Mouse (Mus musculus) adrenal gland, adult 10 weeks (tissue): ENCODE data around the gene Xcr1. TPM values are rescaled to one million over a fixed set of nuclear protein-coding genes. Genes with fewer than 3 reads are reported as not detected.

Experiments
- polyA plus RNA-seq: library from polyadenylated mRNA; stranded (reverse); fragments of 350-450 nt; fragmentation: Illumina TruSeq; extraction: RNeasy Lipid Tissue Mini Kit (QIAGEN cat#74804); gene quantifications from one replicate; pipeline ENCODE4 v1.2.3, GENCODE M21; 2014; ENCODE audit warnings: low read depth, low replicate concordance

Xcr1 gene
- 0.35 TPM for polyA plus RNA-seq

GRCm38 (mm10) chr9:123861929-123862328 lies at the start of gene Xcr1:
Xcr1 (minus strand) TSS chr9:123862029.

GRCm38 (mm10) chr9:123851713-123852448 lies 9.9 kb downstream of the Xcr1 start, which contains the start of gene Fyco1:
Fyco1 (minus strand) TSS chr9:123851899.

DNA sequence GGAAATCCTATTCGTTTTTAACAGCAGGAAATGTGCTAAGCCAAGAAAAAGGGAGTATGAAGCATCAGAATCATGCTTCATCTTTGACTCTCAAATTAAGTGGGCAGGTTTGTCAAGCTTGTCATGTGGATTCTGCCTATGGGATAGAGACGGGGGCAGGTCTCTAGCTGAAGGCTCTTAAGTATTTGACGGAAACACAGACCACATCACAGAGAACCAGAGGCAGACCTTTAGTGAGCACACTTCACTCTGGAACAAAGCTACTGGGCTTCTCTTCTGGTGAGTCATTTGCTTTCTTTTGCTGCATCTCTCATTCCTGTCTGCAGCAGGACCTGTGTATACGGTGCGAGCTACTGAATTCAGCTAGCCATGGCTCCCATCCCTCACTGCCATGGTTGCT lies 55.6 kb downstream of the Xcr1 start, which contains the start of gene Cxcr6:
TSS of gene Cxcr6 (plus strand) at position 209 of the 400 bp plus-strand sequence.

Other genes with a start within 250 kb of the Xcr1 start
- gene Slc6a20b, start 229.5 kb downstream of the Xcr1 start, polyA plus RNA-seq = not detected
- 0.23 TPM for gene Ccr9, start 183.6 kb downstream of the Xcr1 start, polyA plus RNA-seq
- not detected for gene Slc6a20a, start 183.1 kb downstream of the Xcr1 start, polyA plus RNA-seq
- 146 TPM for gene Lztfl1, start 144.3 kb downstream of the Xcr1 start, polyA plus RNA-seq
- 0.29 TPM for gene Cxcr6, start 55.6 kb downstream of the Xcr1 start, polyA plus RNA-seq
- 36.6 TPM for gene Fyco1, start 10.1 kb downstream of the Xcr1 start, polyA plus RNA-seq
- 5.7 TPM for gene Ccr1, start 106.7 kb upstream of the Xcr1 start, polyA plus RNA-seq
- not detected for gene Ccr1l1, start 116.4 kb upstream of the Xcr1 start, polyA plus RNA-seq
- gene Ccr3, start 159.9 kb upstream of the Xcr1 start, polyA plus RNA-seq = not detected
- 13.3 TPM for gene Ccr2, start 239.9 kb upstream of the Xcr1 start, polyA plus RNA-seq